Mouse (Mus musculus): ENCODE results near the gene Pcnx2.

Gene Pcnx2

GRCm38 (mm10) chr8:125709171-125709570 lies 188.9 kb downstream of the Pcnx2 start:
- no peak for DNase-seq (ENCODE audit: low spot score)

- DNase-seq (ENCODE audit: low spot score) = no peak
Measured at GRCm38 (mm10) chr8:125705816-125706215, 192.3 kb downstream of the Pcnx2 start.

- no peak for DNase-seq (ENCODE audit: low spot score)
Measured at GRCm38 (mm10) chr8:125704434-125704833, 193.7 kb downstream of the Pcnx2 start.

GRCm38 (mm10) chr8:125702868-125703473 lies 195.1 kb downstream of the Pcnx2 start:
- no peak for DNase-seq (ENCODE audit: low spot score)

All from lung, postnatal 25 days (tissue).